Mouse (Mus musculus) embryonic facial prominence, embryonic 13.5 days (tissue): ENCODE measurements at regions not wholly inside any gene's neighbourhood (a gene's known extent, or its start where the extent isn't known, plus 50 kb on each side); places are given as distances from the start of the nearest gene placed in this dataset.
"Not testable (repeated sequence)": the region's sequence is repeated elsewhere in the genome, so short reads cannot be mapped to it uniquely, and the experiment has no call there.

Source experiments
- ATAC-seq: fragments of 200-750 bp; cut with Nextera tagmentation; 2 replicates; pipeline ENCODE4 v1.8.0; 2017; ENCODE audit warnings: low read depth; ENCODE audit not compliant: insufficient number of reproducible peaks, insufficient read depth, low FRiP score, low TSS enrichment
- H3K27ac ChIP-seq: fragments of 300-500 bp; sonication (generic); 2 replicates; pipeline ENCODE4 v1.5.1; 2015; ENCODE audit warnings: moderate library complexity, mild to moderate bottlenecking, inconsistent platforms
- H3K27me3 ChIP-seq: fragments of 300-500 bp; sonication (generic); 2 replicates; pipeline ENCODE4 v1.6.1; 2015; ENCODE audit warnings: mild to moderate bottlenecking, inconsistent platforms
- H3K36me3 ChIP-seq: fragments of 300-500 bp; sonication (generic); 2 replicates; pipeline ENCODE4 v1.6.1; 2015; ENCODE audit warnings: mild to moderate bottlenecking, inconsistent platforms
- H3K4me1 ChIP-seq: fragments of 300-500 bp; sonication (generic); 2 replicates; pipeline ENCODE4 v1.6.1; 2015; ENCODE audit warnings: inconsistent platforms
- H3K4me2 ChIP-seq: fragments of 300-500 bp; sonication (generic); 2 replicates; pipeline ENCODE4 v1.6.1; 2015; ENCODE audit warnings: moderate library complexity, mild to moderate bottlenecking, inconsistent platforms
- H3K4me3 ChIP-seq: fragments of 300-500 bp; sonication (generic); 2 replicates; pipeline ENCODE4 v1.5.1; 2015; ENCODE audit warnings: mild to moderate bottlenecking, inconsistent platforms
- H3K9ac ChIP-seq: fragments of 300-500 bp; sonication (generic); 2 replicates; pipeline ENCODE4 v1.6.1; 2015; ENCODE audit warnings: mild to moderate bottlenecking, inconsistent platforms
- H3K9me3 ChIP-seq: fragments of 300-500 bp; sonication (generic); 2 replicates; pipeline ENCODE4 v1.6.1; 2016; ENCODE audit warnings: inconsistent platforms
- WGBS: fragments of 180-500 bp; shearing (Covaris S2); methylation state at CpG from one replicate; pipeline ENCODE4 v1.1.7; 2015; ENCODE audit warnings: mixed read lengths; 5-methylcytosine and 5-hydroxymethylcytosine counted together

- H3K36me3 ChIP-seq: no peaks in the 10 kb centered on the region
- H3K9me3 ChIP-seq: no peaks in the 10 kb centered on the region
- no peak overlapping the region for H3K9ac ChIP-seq
- no peak overlapping the region for H3K4me2 ChIP-seq
- H3K4me3 ChIP-seq: no peak overlapping the region
- ATAC-seq: 0 out of 2 replicates have a peak, but pooled peaks have one; percentile 20
- no peaks in the 10 kb centered on the region for H3K27me3 ChIP-seq
- H3K27ac ChIP-seq: no peak overlapping the region
- H3K4me1 ChIP-seq: no peaks in the 10 kb centered on the region
- 85% methylated on average over 8 of the region's 8 CpGs for whole genome bisulfite sequencing
Measured at GRCm38 (mm10) chr5:79131443-79132308, 1723.8 kb upstream of the Igfbp7 start.

- H3K27me3 ChIP-seq: no peaks in the 10 kb centered on the region
- H3K4me2 ChIP-seq: no peak overlapping the region
- no peaks in the 10 kb centered on the region for H3K9me3 ChIP-seq
- ATAC-seq: no peak
- H3K4me3 ChIP-seq: no peak overlapping the region
- H3K4me1 ChIP-seq: no peaks in the 10 kb centered on the region
- H3K9ac ChIP-seq: no peak overlapping the region
- no peaks in the 10 kb centered on the region for H3K36me3 ChIP-seq
- 87% methylated on average over 4 of the region's 4 CpGs for WGBS
- H3K27ac ChIP-seq: no peak overlapping the region
Measured at GRCm38 (mm10) chr5:79083170-79083569, 1675.3 kb upstream of the Igfbp7 start.

GRCm38 (mm10) chr5:79059805-79060204 is 1652.0 kb upstream of the Igfbp7 start:
- H3K27me3 ChIP-seq, H3K4me2 ChIP-seq, H3K4me1 ChIP-seq, H3K36me3 ChIP-seq, H3K4me3 ChIP-seq, H3K9ac ChIP-seq, H3K9me3 ChIP-seq, ATAC-seq, H3K27ac ChIP-seq: not testable (repeated sequence)
- 21% methylated on average over 2 of the region's 2 CpGs for WGBS
